Mouse (Mus musculus) cerebellum, adult 2 months (tissue): ENCODE measurements around the gene Fam20c.

Experiments
- CTCF ChIP-seq: fragments of 200-500 bp; IDR thresholded peaks from 2 replicates; pipeline ENCODE4 v1.5.1; 2011; ENCODE audit warnings: low read depth, mild to moderate bottlenecking, control low read depth, low read length, moderate library complexity, borderline replicate concordance; ENCODE audit not compliant: insufficient read depth
- POLR2A ChIP-seq: fragments of 200-500 bp; IDR thresholded peaks from 2 replicates; pipeline ENCODE4 v1.6.1; 2011; ENCODE audit warnings: low read length, control low read depth, borderline replicate concordance; ENCODE audit not compliant: insufficient read depth

GRCm38 (mm10) chr5:138730863-138731262 is 23.5 kb upstream of the Fam20c start:
- TF ChIP-seq CTCF (no peak), POLR2A (no peak)
